Mouse (Mus musculus): ENCODE data around the gene Ucn. TPM values are rescaled to one million over a fixed set of nuclear protein-coding genes. Genes with fewer than 3 reads are reported as not detected.

Ucn gene
- total RNA-seq (2014; rRNA removed; ENCODE audit: low replicate concordance): not detected in 2 replicates
- polyA plus RNA-seq (2015; fragmentation: Nextera tagmentation; extraction: Ambion mirVana): not detected in 2 replicates

- H3K27ac ChIP-seq (ENCODE audit: low read depth): no peak within 1 kb of the TSS
- H3K36me3 ChIP-seq (replicated peaks; ENCODE audit: control insufficient read depth, insufficient read depth, low read length): peaks cover 13% of the 10 kb centered on the region
- no peak for TF ChIP-seq EP300 (IDR thresholded peaks at IDR 0.05; ENCODE audit: low read depth)
- TF ChIP-seq CTCF (IDR thresholded peaks at IDR 0.05; ENCODE audit: low read depth): no peak
- H3K9me3 ChIP-seq (replicated peaks; ENCODE audit: control insufficient read depth, low read length): no peaks in the 10 kb centered on the region
- ATAC-seq (ENCODE audit: insufficient read depth, low read depth) (peak; percentile 37; the same call in 1 of the 2 replicates), DNase-seq (ENCODE audit: low spot score) (no peak)
- H3K4me1 ChIP-seq (ENCODE audit: control insufficient read depth, insufficient read depth): peaks cover 6% of the 10 kb centered on the region; the same call in 1 of the 2 replicates
- no peak within 1 kb of the TSS for H3K9ac ChIP-seq (replicated peaks; ENCODE audit: low read depth, low read length)
- peaks cover 52% of the 10 kb centered on the region for H3K27me3 ChIP-seq (ENCODE audit: control insufficient read depth, insufficient read depth, low read length)
- H3K4me2 ChIP-seq (ENCODE audit: low read depth, low read length): peak within 1 kb of the TSS; percentile 48
- peak within 1 kb of the TSS; percentile 32 for H3K4me3 ChIP-seq (ENCODE audit: low read depth, low read length)
- WGBS: under 1% methylated on average over 52 of the region's 52 CpGs
Measured at GRCm38 (mm10) chr5:31138241-31138967, at the start of gene Ucn. TSS of gene Ucn (minus strand) at chr5:31138829.

- peaks cover 12% of the 10 kb centered on the region for H3K4me1 ChIP-seq (ENCODE audit: control insufficient read depth, insufficient read depth)
- no peak for ATAC-seq (ENCODE audit: insufficient read depth, low read depth)
- H3K27ac ChIP-seq (ENCODE audit: low read depth): no peak overlapping the region
- DNase-seq (ENCODE audit: low spot score): no peak
- 37% methylated on average over 4 of the region's 4 CpGs for WGBS
- peaks cover 21% of the 10 kb centered on the region for H3K36me3 ChIP-seq (replicated peaks; ENCODE audit: control insufficient read depth, insufficient read depth, low read length)
- TF ChIP-seq CTCF (IDR thresholded peaks at IDR 0.05; ENCODE audit: low read depth) (no peak), EP300 (IDR thresholded peaks at IDR 0.05; ENCODE audit: low read depth) (no peak)
- H3K27me3 ChIP-seq (ENCODE audit: control insufficient read depth, insufficient read depth, low read length): no peaks in the 10 kb centered on the region
- no peak overlapping the region for H3K9ac ChIP-seq (replicated peaks; ENCODE audit: low read depth, low read length)
- no peak overlapping the region for H3K4me2 ChIP-seq (ENCODE audit: low read depth, low read length)
- no peak overlapping the region for H3K4me3 ChIP-seq (ENCODE audit: low read depth, low read length)
- H3K9me3 ChIP-seq (replicated peaks; ENCODE audit: control insufficient read depth, low read length): no peaks in the 10 kb centered on the region
Measured at GRCm38 (mm10) chr5:31183678-31184077, 45.0 kb upstream of the Ucn start.

- no peaks in the 10 kb centered on the region for H3K9me3 ChIP-seq (replicated peaks; ENCODE audit: control insufficient read depth, low read length)
- H3K27me3 ChIP-seq (ENCODE audit: control insufficient read depth, insufficient read depth, low read length): no peaks in the 10 kb centered on the region
- ATAC-seq (ENCODE audit: insufficient read depth, low read depth) (no peak), DNase-seq (ENCODE audit: low spot score) (no peak)
- no peak overlapping the region for H3K4me2 ChIP-seq (ENCODE audit: low read depth, low read length)
- no peak overlapping the region for H3K27ac ChIP-seq (ENCODE audit: low read depth)
- TF ChIP-seq CTCF (IDR thresholded peaks at IDR 0.05; ENCODE audit: low read depth) (no peak), EP300 (IDR thresholded peaks at IDR 0.05; ENCODE audit: low read depth) (no peak)
- no peak overlapping the region for H3K9ac ChIP-seq (replicated peaks; ENCODE audit: low read depth, low read length)
- 90% methylated on average over 9 of the region's 9 CpGs for WGBS
- peaks cover 13% of the 10 kb centered on the region for H3K4me1 ChIP-seq (ENCODE audit: control insufficient read depth, insufficient read depth)
- no peak overlapping the region for H3K4me3 ChIP-seq (ENCODE audit: low read depth, low read length)
- no peaks in the 10 kb centered on the region for H3K36me3 ChIP-seq (replicated peaks; ENCODE audit: control insufficient read depth, insufficient read depth, low read length)
Measured at GRCm38 (mm10) chr5:31181183-31181770, 42.6 kb upstream of the Ucn start.

GRCm38 (mm10) chr5:31179766-31180630, 41.4 kb upstream of the Ucn start, which contains the start of the genes Gm29609 and Gtf3c2:
TSS of gene Gm29609 (minus strand) at chr5:31179911.
TSS of gene Gtf3c2 (minus strand) at chr5:31180144.
- Histone ChIP-seq H3K4me1 (ENCODE audit: control insufficient read depth, insufficient read depth) (peaks cover 13% of the 10 kb centered on the region), H3K27ac (ENCODE audit: low read depth) (peak within 1 kb of the TSS; percentile 96), H3K36me3 (replicated peaks; ENCODE audit: control insufficient read depth, insufficient read depth, low read length) (no peaks in the 10 kb centered on the region; the same call in 1 of the 2 replicates), H3K9me3 (replicated peaks; ENCODE audit: control insufficient read depth, low read length) (no peaks in the 10 kb centered on the region), H3K27me3 (ENCODE audit: control insufficient read depth, insufficient read depth, low read length) (no peaks in the 10 kb centered on the region), H3K9ac (replicated peaks; ENCODE audit: low read depth, low read length) (peak within 1 kb of the TSS; percentile 81), H3K4me2 (ENCODE audit: low read depth, low read length) (peak within 1 kb of the TSS; percentile 99), H3K4me3 (ENCODE audit: low read depth, low read length) (peak within 1 kb of the TSS; percentile 95)
- ATAC-seq (ENCODE audit: insufficient read depth, low read depth) (peak; percentile 98), DNase-seq (ENCODE audit: low spot score) (peak; percentile 97)
- no peak; the same call in 1 of the 2 replicates for TF ChIP-seq CTCF (IDR thresholded peaks at IDR 0.05; ENCODE audit: low read depth)
- TF ChIP-seq EP300 (IDR thresholded peaks at IDR 0.05; ENCODE audit: low read depth): no peak
- WGBS: under 1% methylated on average over 59 of the region's 59 CpGs

- DNase-seq (ENCODE audit: low spot score): peak; percentile 12
- under 1% methylated on average over 25 of the region's 25 CpGs for WGBS
- no peak for TF ChIP-seq CTCF (IDR thresholded peaks at IDR 0.05; ENCODE audit: low read depth)
- TF ChIP-seq EP300 (IDR thresholded peaks at IDR 0.05; ENCODE audit: low read depth): no peak
Measured at GRCm38 (mm10) chr5:31179301-31179765, 40.7 kb upstream of the Ucn start.

More at GRCm38 (mm10) chr5:31179301-31179765, 40.7 kb upstream of the Ucn start:
- Histone ChIP-seq H3K9ac (replicated peaks; ENCODE audit: low read depth, low read length) (peak overlapping the region; percentile 81), H3K36me3 (replicated peaks; ENCODE audit: control insufficient read depth, insufficient read depth, low read length) (peaks cover 2% of the 10 kb centered on the region), H3K9me3 (replicated peaks; ENCODE audit: control insufficient read depth, low read length) (no peaks in the 10 kb centered on the region), H3K4me3 (ENCODE audit: low read depth, low read length) (peak overlapping the region; percentile 95), H3K4me2 (ENCODE audit: low read depth, low read length) (peak overlapping the region; percentile 99), H3K4me1 (ENCODE audit: control insufficient read depth, insufficient read depth) (peaks cover 13% of the 10 kb centered on the region), H3K27me3 (ENCODE audit: control insufficient read depth, insufficient read depth, low read length) (no peaks in the 10 kb centered on the region), H3K27ac (ENCODE audit: low read depth) (peak overlapping the region; percentile 96)
- ATAC-seq (ENCODE audit: insufficient read depth, low read depth): peak; percentile 40

Measured in heart, postnatal 0 days (tissue).